Mouse (Mus musculus) heart, adult 18-20 months (tissue): Measurements from ENCODE around the gene Ahcyl1. TPM values are rescaled to one million over a fixed set of nuclear protein-coding genes. Genes with fewer than 3 reads are reported as not detected.
"Not testable (repeated sequence)": the region's sequence is repeated elsewhere in the genome, so short reads cannot be mapped to it uniquely, and the experiment has no call there.

Experiments used
- DNase-seq, 2 experiments: peaks; one replicate each; pipeline ENCODE4 v3.0.0; 2021 to 2022; ENCODE audit warnings: mixed read lengths in 1 of 2
- total RNA-seq, 2 experiments: library from RNA; stranded (reverse); gene quantifications; 2 replicates each; pipeline ENCODE4 v1.2.3; 2021

Gene Ahcyl1
- total RNA-seq, 2 experiments from 2014 or later, result 73.1 to 90.9 TPM

GRCm38 (mm10) chr3:107654861-107655260 lies 41.5 kb downstream of the Ahcyl1 start:
- DNase-seq, result no peak

GRCm38 (mm10) chr3:107652968-107653367 lies 43.4 kb downstream of the Ahcyl1 start:
- DNase-seq, result no peak

GRCm38 (mm10) chr3:107650276-107650675 lies 46.1 kb downstream of the Ahcyl1 start:
- DNase-seq, result not testable (repeated sequence)

- DNase-seq, result peak in 1 of 2 experiments; percentile 10
Measured at GRCm38 (mm10) chr3:107646947-107647346, 49.4 kb downstream of the Ahcyl1 start.

- DNase-seq, result no peak
Measured at GRCm38 (mm10) chr3:107637606-107638172, 58.7 kb downstream of the Ahcyl1 start.

GRCm38 (mm10) chr3:107636236-107636635 lies 60.1 kb downstream of the Ahcyl1 start:
- DNase-seq, result no peak

- no peak for DNase-seq
Measured at GRCm38 (mm10) chr3:107635836-107636235, 60.5 kb downstream of the Ahcyl1 start.

- DNase-seq, result no peak
Measured at GRCm38 (mm10) chr3:107633906-107634305, 62.5 kb downstream of the Ahcyl1 start.

- DNase-seq, result no peak
Measured at GRCm38 (mm10) chr3:107632786-107633185, 63.6 kb downstream of the Ahcyl1 start.

- DNase-seq, result peak; percentile 96 to 97
Measured at GRCm38 (mm10) chr3:107631523-107631958, 64.8 kb downstream of the Ahcyl1 start, which contains the start of gene Strip1. Gene Strip1 (minus strand): TSS chr3:107631694.

- peak in 1 of 2 experiments; percentile 51 for DNase-seq
Measured at GRCm38 (mm10) chr3:107630682-107631522, 65.5 kb downstream of the Ahcyl1 start, which contains the start of gene Gm10961. Gene Gm10961 (plus strand): TSS chr3:107631322.

- no peak for DNase-seq
Measured at GRCm38 (mm10) chr3:107629411-107629810, 66.9 kb downstream of the Ahcyl1 start.

- DNase-seq, result no peak
Measured at GRCm38 (mm10) chr3:107628551-107628950, 67.8 kb downstream of the Ahcyl1 start.

GRCm38 (mm10) chr3:107627641-107628040 lies 68.7 kb downstream of the Ahcyl1 start:
- DNase-seq, result no peak

- no peak for DNase-seq
Measured at GRCm38 (mm10) chr3:107626751-107627150, 69.6 kb downstream of the Ahcyl1 start.

- no peak for DNase-seq
Measured at GRCm38 (mm10) chr3:107625536-107625935, 70.8 kb downstream of the Ahcyl1 start.

GRCm38 (mm10) chr3:107624424-107624823 lies 71.9 kb downstream of the Ahcyl1 start:
- no peak for DNase-seq

GRCm38 (mm10) chr3:107622537-107622936 lies 73.8 kb downstream of the Ahcyl1 start:
- no peak for DNase-seq

GRCm38 (mm10) chr3:107621286-107622075 lies 74.9 kb downstream of the Ahcyl1 start:
- DNase-seq, result no peak

- no peak for DNase-seq
Measured at GRCm38 (mm10) chr3:107619911-107620310, 76.4 kb downstream of the Ahcyl1 start.

- DNase-seq, result no peak
Measured at GRCm38 (mm10) chr3:107617800-107618199, 78.6 kb downstream of the Ahcyl1 start.
